Mouse (Mus musculus) CH12.LX (cell line): Measurements from ENCODE around the gene Sult1a1. TPM values are rescaled to one million over a fixed set of nuclear protein-coding genes. Genes with fewer than 3 reads are reported as not detected.

Experiments
- DNase-seq: peaks from one replicate; pipeline ENCODE4 v3.0.0-alpha.2; 2013; ENCODE audit errors: extremely low read depth
- H3K27ac ChIP-seq: 2 replicates; pipeline ENCODE4 v1.5.1; 2012; ENCODE audit warnings: low read depth, mild to moderate bottlenecking, control low read depth, moderate library complexity; ENCODE audit not compliant: insufficient read depth
- H3K27me3 ChIP-seq: replicated peaks from 2 replicates; pipeline ENCODE3; 2012; ENCODE audit warnings: inconsistent platforms
- H3K36me3 ChIP-seq, 2 experiments: replicated peaks in 1 of 2; 2 replicates each; pipeline versions ENCODE3 to v1.6.1; 2012; ENCODE audit warnings: inconsistent platforms in 1 of 2, low read length in 1 of 2, mild to moderate bottlenecking in 1 of 2, mixed read lengths in 1 of 2, moderate library complexity in 1 of 2; ENCODE audit not compliant: control insufficient read depth in 1 of 2, insufficient read depth in 1 of 2
- H3K4me1 ChIP-seq, 2 experiments: 2 replicates each; pipeline ENCODE4 v1.6.1; 2012; ENCODE audit warnings: inconsistent platforms in 1 of 2, moderate library complexity in 1 of 2; ENCODE audit not compliant: insufficient read depth in 2 of 2, control insufficient read depth in 1 of 2
- H3K4me2 ChIP-seq: 2 replicates; pipeline ENCODE4 v1.6.1; 2012; ENCODE audit warnings: low read depth, mild to moderate bottlenecking, control low read depth; ENCODE audit not compliant: poor library complexity, insufficient read depth, severe bottlenecking
- H3K4me3 ChIP-seq, 3 experiments: fragments of 150-350 bp in 1 of 3; sonication (generic) in 1 of 3; replicated peaks in 1 of 3; 2 replicates each; pipeline versions ENCODE3 to v1.5.1; 2011 to 2012; ENCODE audit warnings: low read depth in 2 of 3, low read length in 2 of 3, mild to moderate bottlenecking in 2 of 3, moderate library complexity in 2 of 3, control low read depth in 1 of 3, improper control_type of control experiment in 1 of 3, inconsistent platforms in 1 of 3, mixed read lengths in 1 of 3; ENCODE audit not compliant: poor library complexity in 1 of 3
- H3K79me2 ChIP-seq: replicated peaks from 2 replicates; pipeline ENCODE4 v1.6.1; 2012; ENCODE audit warnings: mild to moderate bottlenecking, moderate library complexity; ENCODE audit not compliant: control insufficient read depth, poor library complexity, insufficient read depth, severe bottlenecking; ENCODE audit errors: extremely low read depth
- H3K9ac ChIP-seq: 2 replicates; pipeline ENCODE4 v1.6.1; 2012; ENCODE audit warnings: low read depth, mild to moderate bottlenecking, control low read depth, moderate library complexity; ENCODE audit not compliant: insufficient read depth
- H3K9me3 ChIP-seq: replicated peaks from 2 replicates; pipeline ENCODE3; 2012; ENCODE audit warnings: low read length, inconsistent platforms, mixed read lengths
- BHLHE40 ChIP-seq: IDR thresholded peaks from 2 replicates; pipeline ENCODE4 v1.6.1; 2011; ENCODE audit warnings: mild to moderate bottlenecking, low read depth, low read length, improper control_type of control experiment
- E2F4 ChIP-seq: IDR thresholded peaks from 2 replicates; pipeline ENCODE4 v1.6.1; 2011; ENCODE audit warnings: low read depth, low read length, improper control_type of control experiment; ENCODE audit not compliant: insufficient replicate concordance
- IRF4 ChIP-seq: IDR thresholded peaks from 2 replicates; pipeline ENCODE4 v1.6.1; 2014; ENCODE audit warnings: low read depth, mild to moderate bottlenecking, inconsistent platforms, low read length, improper control_type of control experiment
- JUN ChIP-seq: IDR thresholded peaks from 2 replicates; pipeline ENCODE4 v1.6.1; 2011; ENCODE audit warnings: low read depth, mild to moderate bottlenecking, low read length, improper control_type of control experiment, moderate library complexity; ENCODE audit not compliant: insufficient read depth
- MAFK ChIP-seq: IDR thresholded peaks from 2 replicates; pipeline ENCODE4 v1.6.1; 2011; ENCODE audit warnings: low read length, improper control_type of control experiment; ENCODE audit not compliant: insufficient replicate concordance
- MAZ ChIP-seq: IDR thresholded peaks from 2 replicates; pipeline ENCODE4 v1.6.1; 2012; ENCODE audit warnings: low read depth, mild to moderate bottlenecking, inconsistent platforms, low read length, improper control_type of control experiment, moderate library complexity
- MEF2A ChIP-seq: IDR thresholded peaks from 2 replicates; pipeline ENCODE4 v1.6.1; 2014; ENCODE audit warnings: low read depth, mild to moderate bottlenecking, inconsistent platforms, low read length, improper control_type of control experiment, borderline replicate concordance
- MXI1 ChIP-seq: IDR thresholded peaks from 2 replicates; pipeline ENCODE4 v1.6.1; 2011; ENCODE audit warnings: mild to moderate bottlenecking, low read depth, low read length, improper control_type of control experiment
- MYC ChIP-seq: IDR thresholded peaks from 2 replicates; pipeline ENCODE4 v1.6.1; 2011; ENCODE audit warnings: low read depth, mild to moderate bottlenecking, improper control_type of control experiment, low read length
- NELFE ChIP-seq: IDR thresholded peaks from 2 replicates; pipeline ENCODE4 v1.6.1; 2011; ENCODE audit warnings: low read depth, low read length, improper control_type of control experiment
- NRF1 ChIP-seq: IDR thresholded peaks from 2 replicates; pipeline ENCODE4 v1.6.1; 2014; ENCODE audit warnings: low read depth, mild to moderate bottlenecking, inconsistent platforms, low read length, improper control_type of control experiment, moderate library complexity
- PAX5 ChIP-seq: IDR thresholded peaks from 2 replicates; pipeline ENCODE4 v1.6.1; 2012; ENCODE audit warnings: low read length, inconsistent platforms, mixed read lengths
- POLR2A ChIP-seq: IDR thresholded peaks from 2 replicates; pipeline ENCODE4 v1.6.1; 2011; ENCODE audit warnings: low read depth, mild to moderate bottlenecking, improper control_type of control experiment, low read length
- RAD21 ChIP-seq: IDR thresholded peaks from 2 replicates; pipeline ENCODE4 v1.6.1; 2011; ENCODE audit warnings: low read depth, mild to moderate bottlenecking, low read length, improper control_type of control experiment, moderate library complexity
- RCOR1 ChIP-seq: conservative IDR thresholded peaks from 2 replicates; pipeline ENCODE4 v1.6.1; 2012; ENCODE audit warnings: low read depth, mild to moderate bottlenecking, inconsistent platforms, low read length, improper control_type of control experiment
- SMC3 ChIP-seq: IDR thresholded peaks from 2 replicates; pipeline ENCODE4 v1.6.1; 2011; ENCODE audit warnings: low read depth, low read length, improper control_type of control experiment
- TBP ChIP-seq: conservative IDR thresholded peaks from 2 replicates; pipeline ENCODE4 v1.6.1; 2011; ENCODE audit warnings: low read depth, low read length, improper control_type of control experiment
- TCF12 ChIP-seq: IDR thresholded peaks from 2 replicates; pipeline ENCODE4 v1.6.1; 2014; ENCODE audit warnings: low read depth, mild to moderate bottlenecking, inconsistent platforms, low read length, improper control_type of control experiment
- USF1 ChIP-seq: IDR thresholded peaks from 2 replicates; pipeline ENCODE4 v1.6.1; 2014; ENCODE audit warnings: low read depth, mild to moderate bottlenecking, inconsistent platforms, low read length, improper control_type of control experiment
- ZC3H11A ChIP-seq: IDR thresholded peaks from 2 replicates; pipeline ENCODE4 v1.6.1; 2012; ENCODE audit warnings: low read depth, mild to moderate bottlenecking, inconsistent platforms, low read length, improper control_type of control experiment
- dilution Hi-C: fragments of 300-500 bp; cut with MboI; formaldehyde crosslinking; loops from 2 replicates; pipeline ENCODE4 v1.14.3; 2020; ENCODE audit warnings: low sequenced_read_pairs; ENCODE audit not compliant: extremely low pct_unique_long_range_greater_than_20kb, extremely low pct_ligation_motif_present
- in situ Hi-C: fragments of 300-500 bp; cut with MboI; formaldehyde crosslinking; loops from 3 replicates; pipeline ENCODE4 v1.14.3; 2019; ENCODE audit warnings: low sequenced_read_pairs, low pct_ligation_motif_present, low pct_unique_long_range_greater_than_20kb, mixed read lengths
- polyA plus RNA-seq: library from polyadenylated mRNA; unstranded; fragments of >175 nt; gene quantifications from 2 replicates; pipeline ENCODE4 v1.2.1, GENCODE M21; 2012; ENCODE audit warnings: low read depth; ENCODE audit not compliant: insufficient read length
- total RNA-seq, 2 experiments: library from RNA; depleted of rRNA; stranded (reverse); fragments of 300-350 nt in 1 of 2; fragments of >200 nt in 1 of 2; gene quantifications; 2 replicates each; pipeline ENCODE4 v1.2.3; 2012 to 2014

The Sult1a1 gene
- total and polyA plus RNA-seq, 3 experiments = 0.34 to 0.87 (median 0.87) TPM

GRCm38 (mm10) chr7:126644914-126645313, 31.3 kb downstream of the Sult1a1 start:
- H3K4me3 ChIP-seq = no peak overlapping the region
- no peak for DNase-seq
- TF ChIP-seq SMC3 (no peak), PAX5 (no peak), MXI1 (no peak), NELFE (no peak), ZC3H11A (no peak), E2F4 (no peak), NRF1 (no peak), TCF12 (no peak), MYC (no peak), MAFK (no peak), RAD21 (no peak), MEF2A (no peak), TBP (no peak), POLR2A (no peak), BHLHE40 (no peak), RCOR1 (no peak), JUN (no peak), MAZ (no peak), USF1 (no peak)
- TF ChIP-seq, all 38 proteins: peak for 0
- dilution Hi-C loops = no loop called here
- Histone ChIP-seq H3K9me3 (no peaks in the 10 kb centered on the region), H3K9ac (peak overlapping the region; percentile 53), H3K27me3 (no peaks in the 10 kb centered on the region), H3K79me2 (0 out of 2 replicates have a peak, but pooled peaks cover 2% of the 10 kb centered on the region), H3K4me1 (peaks cover 13 to 47% of the 10 kb centered on the region in 2 experiments), H3K27ac (peak overlapping the region; percentile 79), H3K36me3 (no peaks in the 10 kb centered on the region), H3K4me2 (no peak overlapping the region)
- in situ Hi-C loops = loop anchor here (5.0 to 10.0 kb wide), 2 partner anchors 47 to 470 kb away; no protein-coding TSS in a partner anchor

GRCm38 (mm10) chr7:126644345-126644744, 31.9 kb downstream of the Sult1a1 start:
- Histone ChIP-seq H3K36me3 (no peaks in the 10 kb centered on the region), H3K9ac (no peak overlapping the region), H3K4me3 (no peak overlapping the region), H3K27ac (peak overlapping the region; percentile 40), H3K9me3 (no peaks in the 10 kb centered on the region), H3K4me2 (no peak overlapping the region), H3K4me1 (peaks cover 13 to 47% of the 10 kb centered on the region in 2 experiments), H3K27me3 (no peaks in the 10 kb centered on the region), H3K79me2 (no peaks in the 10 kb centered on the region)
- no peak for DNase-seq
- TF ChIP-seq SMC3 (no peak), IRF4 (no peak), NELFE (no peak)
- in situ Hi-C loops (loop anchor here (5.0 to 10.0 kb wide), 2 partner anchors 48 to 470 kb away; no protein-coding TSS in a partner anchor), dilution Hi-C loops (no loop called here)
